Mouse (Mus musculus) c-Kit-positive CD71-positive TER-119-negative erythroid progenitor cells, embryonic 14.5 days (primary cell): ENCODE results near the gene Slc44a3.

Experiments
- DNase-seq: peaks from one replicate; pipeline ENCODE4 v3.0.0-alpha.2; 2013; ENCODE audit warnings: low read depth

Slc44a3 gene

DNA sequence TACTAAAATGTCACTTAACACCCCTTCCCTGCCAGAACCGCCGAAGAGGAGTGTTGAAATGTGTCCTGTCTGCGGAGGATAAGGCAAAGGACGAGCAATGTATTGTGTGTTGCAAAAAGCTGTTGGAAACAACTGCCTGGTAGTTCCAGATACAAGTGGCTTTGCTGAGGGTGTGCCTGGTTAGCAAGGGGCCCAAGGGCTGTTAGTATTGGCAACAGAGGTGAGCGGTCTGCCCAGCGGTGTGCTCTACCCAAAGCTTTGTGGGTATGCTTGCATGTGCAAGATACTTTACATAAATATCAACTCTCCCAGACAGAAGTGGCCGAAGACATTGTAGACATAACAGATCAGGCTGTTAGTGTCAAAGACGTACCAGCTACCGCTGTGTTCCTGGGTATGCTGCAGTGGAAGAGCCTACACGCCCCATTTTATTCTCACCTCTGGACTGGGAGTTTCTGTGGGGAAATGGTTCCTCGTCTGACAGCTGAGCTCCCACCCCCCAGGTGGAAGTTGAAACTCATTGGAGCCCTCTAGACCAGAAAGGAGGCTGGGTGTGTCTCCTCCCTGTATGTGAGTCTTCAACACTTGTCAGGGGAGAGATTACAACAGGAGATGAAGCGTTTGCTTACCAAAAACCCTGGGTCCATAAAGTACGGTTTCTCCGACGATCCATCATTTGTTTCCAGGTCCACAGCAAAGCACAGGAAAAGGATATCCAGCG, 71.6 kb downstream of the Slc44a3 start:
- peak; percentile 74 for DNase-seq

DNA sequence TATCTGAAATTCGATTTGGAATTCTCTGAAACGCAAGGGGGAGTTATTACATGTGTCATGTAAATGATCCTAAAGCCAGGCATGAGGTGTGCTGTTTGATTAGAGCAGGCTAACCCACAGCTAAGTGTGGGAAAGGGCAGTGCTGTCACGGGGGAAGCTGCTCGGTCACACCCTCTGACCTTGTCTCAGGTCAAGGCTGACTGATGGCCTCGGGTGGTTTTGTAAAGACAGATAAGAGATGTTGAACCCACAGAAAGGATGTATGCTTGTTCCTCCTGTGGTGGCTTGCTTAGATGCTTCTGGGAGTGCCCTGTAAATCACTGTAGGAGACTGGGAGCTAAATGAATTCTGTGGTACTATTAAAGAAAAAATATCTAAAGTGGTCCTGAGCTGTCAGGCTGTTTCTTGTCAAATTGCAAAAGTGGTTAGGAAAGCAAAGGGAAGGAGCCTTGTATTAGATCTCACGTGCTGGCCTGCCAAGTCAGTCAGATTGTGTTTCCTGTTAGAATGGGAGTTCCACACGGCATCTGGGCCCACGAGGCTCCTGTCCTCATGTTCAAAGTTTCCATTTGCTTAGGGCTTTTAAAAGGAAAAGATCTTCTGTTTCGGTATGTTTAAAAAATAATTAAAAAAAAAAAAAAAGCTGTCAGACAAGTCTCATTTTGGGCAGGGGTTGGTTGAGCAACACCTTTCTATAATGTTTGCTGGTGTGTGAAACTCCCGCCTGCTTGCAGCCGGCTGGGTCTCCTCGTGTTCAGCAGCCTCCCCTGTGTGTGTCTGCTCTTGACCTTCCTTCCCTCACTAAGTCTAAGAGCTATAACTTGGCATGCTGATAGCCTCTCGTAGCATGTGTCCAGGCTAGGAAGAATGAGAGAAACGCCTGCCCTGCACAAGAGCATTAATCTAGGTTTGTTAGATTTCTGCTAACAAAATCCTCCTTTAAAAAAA, 73.4 kb downstream of the Slc44a3 start:
- DNase-seq, result no peak

DNA sequence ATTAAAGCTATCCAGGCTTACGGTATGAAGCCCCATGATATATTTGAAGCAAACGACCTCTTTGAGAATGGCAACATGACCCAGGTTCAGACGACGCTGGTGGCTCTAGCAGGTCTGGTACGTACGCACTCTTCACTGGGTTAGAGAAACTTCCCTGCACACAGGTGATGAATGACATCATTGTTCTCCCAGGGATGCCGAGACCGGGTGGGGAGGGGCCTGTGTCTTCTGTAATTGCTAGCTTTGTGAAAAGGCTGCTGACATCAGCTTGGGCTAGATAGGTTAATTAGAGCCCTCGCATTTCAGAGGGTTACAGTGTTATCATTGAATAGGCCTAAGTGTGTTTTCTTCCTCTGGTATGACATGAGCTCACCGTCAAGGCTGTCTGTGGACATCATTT, 80.8 kb downstream of the Slc44a3 start:
- no peak for DNase-seq

DNA sequence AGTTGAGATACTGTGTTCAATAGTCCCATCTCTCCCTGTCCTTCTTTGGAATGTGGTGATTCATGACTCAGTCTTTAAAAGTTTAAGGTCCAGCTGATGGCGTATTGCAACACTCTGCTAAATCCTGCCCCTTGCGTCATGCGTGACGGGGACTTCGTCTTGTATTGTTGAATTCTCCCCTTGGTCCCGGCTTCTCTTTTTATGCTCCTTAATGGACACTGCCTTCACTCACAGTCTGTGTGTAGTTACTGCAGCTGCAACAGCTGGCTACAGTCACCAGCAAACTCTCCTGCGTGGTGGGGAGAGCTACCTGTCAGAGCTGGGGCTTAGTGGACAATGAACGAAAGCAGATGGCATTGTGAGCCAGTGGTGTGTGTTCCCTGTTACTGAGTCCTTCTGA, 82.7 kb downstream of the Slc44a3 start:
- no peak for DNase-seq

DNA sequence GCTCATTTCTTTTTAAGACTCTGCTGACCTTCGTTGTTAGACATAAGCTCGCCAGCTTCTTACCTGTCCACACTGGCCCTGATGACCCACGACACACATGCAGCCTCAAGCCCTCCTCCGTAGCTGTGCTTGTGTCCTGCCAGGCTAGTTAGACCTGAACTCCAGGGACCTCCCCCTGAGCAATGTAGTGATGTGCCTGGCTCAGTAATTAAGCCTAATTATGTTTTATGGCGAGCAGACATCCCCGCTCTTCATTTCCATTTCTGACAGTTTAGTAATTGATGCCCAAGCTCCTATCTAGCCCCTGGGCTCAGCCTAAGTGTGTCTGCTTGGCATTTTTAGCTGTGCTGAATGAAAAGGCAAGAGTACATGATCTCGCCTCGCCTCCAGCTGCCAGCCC, 83.6 kb downstream of the Slc44a3 start:
- no peak for DNase-seq

DNA sequence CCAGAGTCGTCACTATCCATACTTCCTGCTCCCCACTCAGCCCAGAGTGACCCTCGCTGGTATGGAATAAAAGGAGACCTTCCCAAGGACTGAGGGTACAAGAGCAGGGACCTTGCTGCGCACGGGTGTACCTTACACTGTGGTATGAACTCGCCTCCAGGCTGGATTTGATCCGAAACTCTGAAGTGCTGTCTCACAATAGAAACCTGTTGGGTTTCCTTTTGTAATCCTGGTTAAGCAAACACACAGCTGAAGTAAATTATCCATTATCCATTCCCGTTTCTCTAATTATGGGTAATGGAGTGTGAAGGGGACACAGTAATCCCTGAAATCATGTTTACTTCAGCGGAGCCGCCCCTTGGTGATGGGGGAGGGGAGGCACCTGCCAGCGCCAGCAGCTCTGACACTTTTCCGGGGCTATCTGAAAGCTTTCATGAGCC, 84.2 kb downstream of the Slc44a3 start:
- no peak for DNase-seq

DNA sequence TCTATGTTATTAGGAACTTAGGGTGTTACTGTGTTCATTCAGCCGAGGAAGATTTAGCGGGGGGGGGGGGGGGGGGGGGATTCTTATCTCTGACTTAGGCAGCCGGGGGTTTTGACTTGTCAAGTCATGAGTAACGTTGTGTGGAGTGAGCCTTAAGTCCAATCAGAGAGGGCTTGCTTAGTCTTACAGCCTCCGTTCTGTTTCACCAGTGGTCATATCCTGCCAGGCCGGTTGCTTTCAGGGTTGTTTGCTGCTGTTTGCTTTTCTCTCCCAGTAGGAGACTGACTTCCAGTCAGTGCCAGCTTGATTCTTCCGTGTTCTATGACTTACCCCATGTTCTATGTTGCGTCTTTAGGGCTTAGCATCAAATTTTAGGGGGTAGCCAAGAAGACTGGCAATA, 85.8 kb downstream of the Slc44a3 start:
- DNase-seq, result no peak

DNA sequence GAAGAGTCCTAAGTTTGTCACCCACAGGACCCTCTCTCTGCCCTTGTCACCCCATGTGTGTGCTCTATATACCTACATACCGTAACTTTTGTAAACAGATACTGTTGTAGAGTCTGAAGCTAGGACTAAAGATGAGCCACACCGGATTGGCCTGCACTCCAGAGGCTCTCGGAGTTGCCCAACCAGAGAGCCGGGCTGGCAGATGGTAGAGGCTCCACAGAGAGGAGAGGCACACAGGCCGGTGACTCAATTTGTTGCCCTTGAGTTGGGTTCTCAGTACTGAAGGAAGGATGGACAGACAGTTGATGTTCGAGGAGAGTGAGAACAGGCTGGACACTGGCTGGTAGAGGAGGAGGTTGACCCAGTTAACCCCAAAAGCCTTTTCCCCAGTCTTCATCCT, 87.8 kb downstream of the Slc44a3 start:
- no peak for DNase-seq

DNA sequence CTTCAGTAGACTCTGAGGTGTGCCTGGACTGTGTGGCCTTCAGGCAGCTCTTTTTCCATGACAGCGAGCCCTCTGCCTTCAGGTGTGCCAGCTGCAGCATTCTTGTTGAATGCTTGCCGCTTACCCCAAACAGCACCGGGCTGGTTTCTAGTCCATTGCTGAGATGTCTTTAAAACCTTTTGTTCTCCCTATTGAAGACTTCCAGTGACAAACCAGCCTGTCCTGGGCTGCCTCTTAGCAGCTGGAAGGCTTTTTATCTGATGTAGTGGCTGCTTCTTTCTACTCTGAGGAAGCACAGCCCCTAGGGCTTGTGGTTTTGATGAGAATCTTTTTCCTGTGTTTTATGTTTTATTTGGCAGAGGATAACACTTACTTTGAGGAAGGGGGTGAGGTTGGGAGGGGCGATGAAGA, 88.3 kb downstream of the Slc44a3 start:
- DNase-seq, result no peak

DNA sequence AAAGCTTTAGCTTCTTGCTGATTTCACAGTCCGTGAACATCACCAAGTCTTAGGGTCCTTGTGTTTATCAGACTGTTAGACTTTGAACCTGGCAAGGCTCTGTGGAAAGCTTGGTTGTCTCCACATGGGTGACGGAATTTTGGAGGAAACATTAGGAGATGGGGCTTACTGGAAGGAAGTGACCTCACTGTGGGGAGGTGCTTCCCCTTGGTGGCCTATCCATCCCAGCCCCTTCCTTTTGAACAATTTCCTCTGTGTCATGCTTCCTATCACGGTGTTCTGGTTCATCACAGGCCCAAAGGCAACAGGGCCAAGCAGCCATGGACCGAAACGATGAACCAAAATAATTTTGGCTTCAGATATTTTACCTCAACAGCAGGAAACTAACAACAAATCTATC, 89.9 kb downstream of the Slc44a3 start:
- DNase-seq, result no peak

DNA sequence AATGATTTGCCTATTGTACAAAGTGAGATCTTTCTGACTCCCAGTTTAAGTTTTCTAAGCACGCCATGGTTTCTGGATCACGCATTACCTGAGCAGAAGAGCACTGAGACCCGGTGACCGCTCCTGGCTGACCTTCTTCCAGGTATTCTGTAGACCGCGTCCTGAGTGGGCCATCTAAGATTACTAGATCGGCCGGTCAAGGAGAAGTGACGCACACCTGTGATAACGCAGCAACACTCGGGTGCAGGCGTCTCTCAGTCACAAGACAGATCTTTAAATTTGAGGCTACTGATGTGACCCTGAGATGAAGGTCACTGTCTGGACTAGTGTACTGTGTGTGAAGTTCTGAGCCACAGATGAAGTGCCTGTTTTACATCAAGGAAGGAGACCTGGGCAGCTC, 90.7 kb downstream of the Slc44a3 start:
- DNase-seq, result no peak

DNA sequence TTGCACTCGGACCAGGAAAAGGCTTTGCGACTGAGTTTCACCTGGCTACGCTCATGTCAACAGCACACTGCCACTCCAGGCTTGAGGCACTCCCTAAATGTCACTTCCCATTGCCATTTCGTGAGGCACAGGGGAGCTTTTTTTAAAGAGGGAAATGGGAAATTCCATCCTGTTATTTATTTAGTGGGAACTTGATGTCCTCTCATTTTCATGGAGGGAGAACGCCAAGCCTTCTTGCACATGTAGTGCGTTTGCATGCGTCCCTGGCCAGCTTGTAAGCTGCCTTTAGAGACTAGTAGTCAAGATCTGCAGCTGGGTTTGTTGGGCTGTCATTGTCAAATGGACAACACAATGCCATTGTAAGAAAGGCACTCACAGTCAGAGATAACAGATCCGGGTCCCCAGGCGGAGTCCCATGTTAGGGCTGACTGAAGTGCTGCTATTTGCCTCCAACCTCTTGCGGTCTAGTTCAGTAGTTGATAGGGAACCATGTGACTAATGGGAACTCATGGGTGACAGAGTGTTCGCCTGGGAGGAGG, 92.5 kb downstream of the Slc44a3 start:
- DNase-seq, result no peak

DNA sequence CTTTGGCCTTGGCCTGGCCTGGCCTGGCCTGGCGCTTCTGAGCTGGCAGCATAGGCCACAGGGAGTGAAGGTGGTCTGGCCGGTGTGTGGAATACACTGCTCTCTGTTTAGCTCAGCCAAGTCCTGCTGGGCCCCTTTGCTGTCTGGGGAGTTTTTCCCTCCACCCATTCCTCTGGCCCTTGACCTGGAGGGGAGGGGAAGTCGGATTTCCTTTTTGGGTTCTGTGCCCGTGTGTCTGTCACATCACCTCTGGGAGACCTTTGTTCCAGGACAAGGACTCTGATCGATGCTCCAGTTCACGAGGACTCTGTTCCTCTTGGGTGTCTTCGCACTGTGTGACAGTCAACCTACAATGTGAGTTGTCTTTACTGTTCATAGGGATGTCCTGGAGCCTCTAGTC, 94.2 kb downstream of the Slc44a3 start:
- no peak for DNase-seq

DNA sequence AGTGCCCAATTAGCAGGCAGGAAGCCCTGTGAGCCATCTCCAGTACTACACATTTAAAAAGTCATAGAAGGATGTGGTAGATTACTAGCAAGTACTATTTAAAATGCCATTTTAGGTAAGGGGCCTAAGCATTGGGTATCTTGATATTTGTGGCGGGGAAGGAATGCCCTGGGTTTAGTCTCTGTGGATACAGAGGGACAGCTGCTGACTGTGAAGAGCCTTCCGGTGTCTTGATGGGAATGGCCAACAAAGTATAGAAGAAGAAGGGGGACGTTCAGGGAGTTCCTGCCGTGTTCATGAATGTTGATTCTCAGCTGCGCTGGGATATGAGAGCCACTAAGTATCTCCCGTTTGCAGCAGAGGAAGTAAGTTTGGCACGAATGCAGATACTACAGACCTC, 95.1 kb downstream of the Slc44a3 start:
- no peak for DNase-seq

DNA sequence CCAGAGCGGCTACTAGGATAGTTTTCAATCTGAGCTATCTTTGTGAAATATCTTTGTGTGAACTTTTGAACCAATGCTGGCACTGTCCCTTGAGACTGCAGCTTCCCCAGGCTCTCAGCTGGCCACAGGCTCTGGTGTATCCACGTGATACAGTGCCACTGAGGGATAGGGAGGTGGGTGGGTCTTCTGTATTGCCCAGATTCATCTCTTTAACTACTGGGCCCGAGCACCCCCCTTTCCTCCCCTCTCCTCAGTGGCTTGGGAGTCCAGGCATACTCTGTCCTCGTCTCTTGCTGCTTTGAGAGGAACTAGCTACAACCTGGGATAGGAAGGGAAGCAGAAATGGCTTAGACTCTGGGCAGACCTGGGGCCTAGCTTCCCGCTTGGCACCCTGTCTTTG, 96.9 kb downstream of the Slc44a3 start:
- no peak for DNase-seq

DNA sequence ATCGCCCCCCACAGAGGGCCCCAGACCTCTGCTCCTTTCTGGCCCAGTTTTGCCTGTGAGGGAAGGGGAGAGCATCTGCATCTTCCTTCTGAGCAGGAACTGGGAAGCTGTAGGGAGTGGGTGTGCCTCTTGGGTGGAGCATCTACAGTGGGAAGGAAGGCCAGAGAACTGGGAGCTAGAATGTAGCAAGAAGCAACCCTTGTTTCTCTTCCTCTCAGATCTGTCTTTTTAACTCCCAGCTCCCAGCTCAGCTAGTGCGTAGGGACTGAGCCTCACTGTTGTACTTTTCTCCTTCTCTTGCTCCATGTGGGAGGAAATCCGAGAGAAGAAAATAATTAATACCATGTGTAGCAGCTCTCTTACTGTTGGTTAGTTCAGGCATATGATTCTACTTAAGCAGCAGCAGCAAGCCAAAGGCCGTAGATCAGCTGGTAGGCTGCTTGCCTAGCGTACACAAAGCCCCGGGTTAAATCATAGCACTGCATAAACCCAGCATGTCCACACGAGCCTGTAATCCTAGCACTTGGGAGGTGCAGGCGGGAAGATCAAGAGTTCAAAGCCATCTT, 98.2 kb downstream of the Slc44a3 start:
- DNase-seq, result no peak

DNA sequence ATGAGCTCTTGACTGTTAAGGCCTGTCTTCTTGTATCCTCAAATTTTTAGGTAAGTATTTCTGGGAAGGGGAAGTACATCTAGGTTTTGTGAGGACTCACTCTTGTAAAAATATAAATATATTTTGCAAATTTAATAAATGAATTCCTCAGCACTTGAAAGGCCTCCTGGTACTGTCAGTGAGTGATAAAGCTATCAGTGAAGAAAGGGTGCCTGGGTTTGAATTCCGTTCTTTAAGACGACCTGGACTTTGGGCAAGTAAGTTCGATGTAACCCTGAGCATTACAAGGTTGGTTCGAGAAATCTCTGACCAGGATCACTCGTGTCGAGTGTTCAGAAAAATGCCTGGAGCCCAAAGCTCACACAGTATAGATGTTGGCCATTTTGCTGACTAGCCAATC, 98.8 kb downstream of the Slc44a3 start:
- no peak for DNase-seq

DNA sequence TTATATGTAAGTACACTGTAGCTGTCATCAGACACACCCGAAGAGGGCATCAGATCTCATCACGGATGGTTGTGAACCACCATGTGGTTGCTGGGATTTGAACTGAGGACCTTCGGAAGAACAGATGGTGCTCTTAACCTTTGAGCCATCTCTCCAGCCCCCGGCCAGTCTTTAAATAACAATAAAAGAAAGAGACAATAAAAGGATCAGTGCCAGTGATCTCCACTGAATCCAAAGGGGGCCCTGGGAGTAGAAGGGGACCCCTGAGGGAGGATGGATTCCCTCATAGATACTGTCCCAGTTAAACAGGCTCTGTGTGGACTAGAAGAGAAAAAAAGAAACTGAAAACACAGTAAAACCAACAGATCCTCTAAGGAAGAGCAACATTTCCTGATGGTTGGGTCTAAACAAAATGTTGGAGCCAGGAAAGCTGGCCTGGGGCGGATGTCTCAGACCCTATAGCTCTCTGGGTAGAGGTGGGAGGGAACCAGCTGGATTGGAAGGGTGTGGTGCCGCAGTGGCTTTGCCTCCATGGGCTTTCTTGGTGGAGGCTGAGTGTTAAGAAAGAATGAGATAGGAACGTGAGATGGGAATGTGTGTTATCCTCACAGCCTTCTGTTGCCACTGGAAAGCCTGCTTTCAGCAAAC, 101.8 kb downstream of the Slc44a3 start:
- no peak for DNase-seq

DNA sequence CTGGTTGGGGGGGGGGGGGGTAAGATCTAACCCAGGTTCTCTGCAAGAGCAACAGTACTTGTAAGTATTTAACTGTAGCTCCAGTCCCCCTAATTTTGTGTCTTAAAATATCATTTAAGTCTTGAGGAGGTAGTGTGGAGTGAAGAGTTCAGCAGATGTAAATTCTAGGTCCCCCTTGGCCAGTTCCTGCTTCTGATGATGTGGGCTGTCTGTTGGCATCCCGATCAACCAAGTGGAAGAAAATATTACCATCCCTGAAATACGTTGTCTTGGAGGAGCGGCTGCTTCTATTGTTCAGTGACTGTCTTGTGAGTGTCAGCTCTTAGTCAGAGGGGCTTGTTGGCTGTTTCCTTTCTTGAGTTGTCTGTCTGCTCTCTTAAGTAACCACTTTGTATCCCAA, 102.7 kb downstream of the Slc44a3 start:
- DNase-seq, result no peak

DNA sequence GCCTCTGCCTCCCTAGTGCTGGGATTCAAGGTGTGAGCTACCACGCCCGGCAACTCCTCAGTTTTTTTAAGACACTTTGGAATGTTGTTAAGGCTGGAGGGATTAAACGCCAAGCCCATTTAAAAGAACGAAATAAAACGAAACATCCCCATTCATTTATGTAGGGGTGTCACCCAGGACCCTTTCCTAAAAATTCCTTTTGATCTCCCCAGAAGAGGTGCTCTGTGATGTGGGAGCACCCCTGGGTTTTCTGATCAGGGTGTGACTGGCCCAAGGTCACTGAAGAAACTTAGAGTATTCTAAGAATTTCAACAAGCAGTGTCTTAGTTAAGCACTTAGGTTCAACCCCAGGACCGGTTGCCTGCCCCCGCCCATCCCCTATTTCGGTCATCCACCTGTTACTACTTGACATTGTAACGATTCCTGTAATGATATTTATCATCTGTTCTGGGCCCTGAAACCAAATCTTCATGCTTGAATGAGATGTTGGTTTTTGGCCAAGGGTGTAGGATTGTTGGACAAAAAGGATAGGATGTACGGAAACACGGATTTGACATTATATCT, 103.4 kb downstream of the Slc44a3 start:
- no peak for DNase-seq

DNA sequence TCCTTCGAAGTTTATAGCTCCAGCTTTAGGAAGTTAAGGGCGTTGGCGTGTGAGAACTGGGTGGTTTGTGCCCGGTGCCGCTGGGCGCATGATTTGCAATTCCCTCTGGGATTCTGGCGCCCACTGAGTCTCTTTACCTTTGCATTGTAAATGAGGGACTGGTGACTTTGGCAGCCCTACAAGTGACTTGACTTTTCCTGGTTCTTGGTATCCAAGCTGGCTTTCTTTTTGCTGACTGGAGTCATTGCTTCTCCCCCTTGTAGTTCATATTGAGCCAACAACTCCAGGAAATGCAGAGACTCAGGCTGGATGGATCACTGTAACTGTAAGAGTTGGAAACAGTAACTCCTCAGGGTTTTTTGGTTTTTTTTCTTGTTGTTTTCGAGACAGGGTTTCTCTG, 104.0 kb downstream of the Slc44a3 start:
- no peak for DNase-seq

DNA sequence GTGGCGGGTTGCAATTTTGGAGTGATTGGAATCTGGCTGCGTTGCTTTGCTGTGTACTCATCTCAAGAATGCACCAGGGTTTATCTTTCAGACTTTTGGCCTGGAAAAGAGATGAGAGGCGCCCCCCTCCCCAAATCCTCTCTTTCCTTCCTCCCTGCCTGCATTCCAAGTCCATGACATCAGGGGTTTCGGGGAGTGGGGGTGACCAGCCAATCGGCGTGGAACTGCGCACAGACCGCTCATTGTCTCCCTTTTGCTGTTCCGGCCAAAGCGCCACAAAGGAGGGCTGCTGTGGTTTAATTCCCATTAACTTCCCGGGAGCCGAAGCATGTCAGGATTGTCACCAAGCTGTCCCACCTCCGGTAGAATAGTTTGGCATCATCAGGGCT, 104.7 kb downstream of the Slc44a3 start:
- no peak for DNase-seq
